Mouse (Mus musculus) forebrain, embryonic 13.5 days (tissue): ENCODE measurements around the gene Fam107b. TPM values are rescaled to one million over a fixed set of nuclear protein-coding genes. Genes with fewer than 3 reads are reported as not detected.

Source experiments
- ATAC-seq: fragments of 200-750 bp; cut with Nextera tagmentation; 2 replicates; pipeline ENCODE4 v1.8.0; 2017
- H3K27ac ChIP-seq: fragments of 300-500 bp; sonication (generic); 2 replicates; pipeline ENCODE4 v1.5.1; 2015; ENCODE audit warnings: inconsistent platforms, mild to moderate bottlenecking, moderate library complexity
- H3K27me3 ChIP-seq: fragments of 300-500 bp; sonication (generic); 2 replicates; pipeline ENCODE4 v1.6.1; 2015; ENCODE audit warnings: mild to moderate bottlenecking, inconsistent platforms
- H3K36me3 ChIP-seq: fragments of 300-500 bp; sonication (generic); 2 replicates; pipeline ENCODE4 v1.6.1; 2015; ENCODE audit warnings: mild to moderate bottlenecking, inconsistent platforms; ENCODE audit not compliant: poor library complexity, severe bottlenecking
- H3K4me1 ChIP-seq: fragments of 300-500 bp; sonication (generic); 2 replicates; pipeline ENCODE4 v1.6.1; 2015; ENCODE audit warnings: inconsistent platforms
- H3K4me2 ChIP-seq: fragments of 300-500 bp; sonication (generic); 2 replicates; pipeline ENCODE4 v1.6.1; 2015; ENCODE audit warnings: inconsistent platforms, mild to moderate bottlenecking, moderate library complexity
- H3K4me3 ChIP-seq: fragments of 300-500 bp; sonication (generic); 2 replicates; pipeline ENCODE4 v1.5.1; 2015; ENCODE audit warnings: mild to moderate bottlenecking, inconsistent platforms
- H3K9ac ChIP-seq: fragments of 300-500 bp; sonication (generic); 2 replicates; pipeline ENCODE4 v1.6.1; 2015; ENCODE audit warnings: mild to moderate bottlenecking, inconsistent platforms
- H3K9me3 ChIP-seq: fragments of 300-500 bp; sonication (generic); replicated peaks from 2 replicates; pipeline ENCODE4 v1.6.1; 2016; ENCODE audit warnings: inconsistent platforms
- WGBS: fragments of 180-500 bp; shearing (Covaris S2); methylation state at CpG from one replicate; pipeline ENCODE4 v1.1.7; 2015; 5-methylcytosine and 5-hydroxymethylcytosine counted together
- polyA plus RNA-seq: library from polyadenylated mRNA; unstranded; fragments of >200 nt; fragmentation: Nextera tagmentation; extraction: Ambion mirVana; gene quantifications from 2 replicates; pipeline ENCODE4 v1.2.1, GENCODE M21; 2015

The Fam107b gene
- polyA plus RNA-seq, 1 experiment from 2014 or later = 45.2 TPM

DNA sequence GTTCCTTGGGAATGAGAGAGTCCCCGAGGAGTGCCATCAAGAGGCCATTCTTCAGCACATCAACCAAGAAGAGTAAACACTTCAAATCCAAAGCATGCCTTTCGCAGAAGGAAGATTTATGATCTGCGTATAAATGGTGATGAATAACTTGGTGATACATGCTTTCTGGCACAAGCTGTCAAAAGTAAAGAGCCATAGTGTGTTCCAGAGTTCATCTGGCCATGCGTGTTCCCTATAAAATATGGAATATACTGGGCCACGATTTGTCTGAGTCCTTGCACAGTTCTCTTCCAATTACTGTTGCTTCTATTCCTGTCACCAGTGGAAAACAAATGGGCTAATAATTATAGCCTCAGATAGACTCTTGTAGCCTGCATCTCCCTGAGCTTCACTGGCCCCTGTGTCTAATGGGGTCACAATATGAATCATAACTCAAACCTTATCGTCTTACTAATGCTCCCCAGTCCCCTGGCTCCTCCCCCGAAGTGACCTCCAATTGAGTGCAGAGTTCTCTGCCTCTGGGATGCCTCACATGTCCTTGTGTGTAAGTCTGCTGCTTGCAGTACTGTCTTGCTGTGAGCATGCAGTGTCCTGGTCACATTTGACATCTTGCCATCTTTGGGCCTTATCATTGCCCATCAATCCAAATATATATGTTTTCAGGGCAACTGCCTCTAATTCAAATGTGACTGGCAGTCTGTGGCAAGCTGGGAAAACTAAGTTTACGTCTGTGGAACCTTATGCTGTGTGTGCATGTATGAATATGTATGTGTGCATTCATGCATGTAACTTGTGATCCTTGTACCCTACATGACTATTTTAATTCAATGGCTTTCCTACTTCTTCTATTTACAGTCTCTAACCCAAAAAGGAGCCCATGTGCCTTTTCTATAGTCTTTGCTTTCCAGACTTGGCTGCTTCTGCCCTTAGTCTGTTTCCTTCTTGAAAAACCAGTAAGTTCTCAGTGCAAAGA, 252.5 kb downstream of the Fam107b start:
- H3K27me3 ChIP-seq = no peaks in the 10 kb centered on the region
- ATAC-seq = no peak; the same call in 1 of the 2 replicates
- no peaks in the 10 kb centered on the region for H3K36me3 ChIP-seq
- peaks cover 8% of the 10 kb centered on the region; the same call in 1 of the 2 replicates for H3K4me1 ChIP-seq
- no peak overlapping the region for H3K4me2 ChIP-seq
- WGBS = 79% methylated on average over 8 of the region's 8 CpGs
- H3K9me3 ChIP-seq = no peaks in the 10 kb centered on the region; the same call in 1 of the 2 replicates
- H3K27ac ChIP-seq = no peak overlapping the region
- H3K9ac ChIP-seq = no peak overlapping the region
- no peak overlapping the region for H3K4me3 ChIP-seq

Other genes with a start within 250 kb of the Fam107b start
- gene Rpp38, start 237.8 kb upstream of the Fam107b start, polyA plus RNA-seq = 15.0 and 16.5 TPM in 2 replicates
- gene Acbd7, start 234.3 kb upstream of the Fam107b start, polyA plus RNA-seq = 0.58 and 1.2 TPM in 2 replicates
- gene Olah, start 173.3 kb upstream of the Fam107b start, polyA plus RNA-seq = not detected in 2 replicates
- gene Meig1, start 147.8 kb upstream of the Fam107b start, polyA plus RNA-seq = 3.6 and 5.3 TPM in 2 replicates
- 8.1 and 9.3 TPM in 2 replicates for gene Dclre1c, start 146.4 kb upstream of the Fam107b start, polyA plus RNA-seq
- gene Suv39h2, start 95.5 kb upstream of the Fam107b start, polyA plus RNA-seq = 27.0 and 28.6 TPM in 2 replicates
- 7.8 and 9.2 TPM in 2 replicates for gene Gm45902, start 57.7 kb upstream of the Fam107b start, polyA plus RNA-seq
- gene Hspa14, start 57.7 kb upstream of the Fam107b start, polyA plus RNA-seq = 93.6 and 106 TPM in 2 replicates
- gene Cdnf, start 57.5 kb upstream of the Fam107b start, polyA plus RNA-seq = 0.20 and 0.31 TPM in 2 replicates